Mouse (Mus musculus) olfactory bulb, adult 2 months (tissue): Measurements from ENCODE around the gene Phtf2. TPM values are rescaled to one million over a fixed set of nuclear protein-coding genes. Genes with fewer than 3 reads are reported as not detected.

Experiments
- H3K27ac ChIP-seq: fragments of 200-500 bp; 2 replicates; pipeline ENCODE4 v1.5.1; 2012; ENCODE audit warnings: low read depth, low read length; ENCODE audit not compliant: insufficient read depth
- H3K4me1 ChIP-seq: fragments of 200-500 bp; 2 replicates; pipeline ENCODE4 v1.6.1; 2012; ENCODE audit warnings: low read length; ENCODE audit not compliant: control insufficient read depth, insufficient read depth
- H3K4me3 ChIP-seq: fragments of 200-500 bp; 2 replicates; pipeline ENCODE4 v1.5.1; 2012; ENCODE audit warnings: mild to moderate bottlenecking, low read depth, low read length, moderate library complexity; ENCODE audit not compliant: insufficient read depth
- CTCF ChIP-seq: fragments of 200-500 bp; IDR thresholded peaks from 2 replicates; pipeline ENCODE4 v1.5.1; 2012; ENCODE audit warnings: low read depth, mild to moderate bottlenecking, low read length, moderate library complexity; ENCODE audit not compliant: insufficient read depth
- POLR2A ChIP-seq: fragments of 200-500 bp; IDR thresholded peaks from 2 replicates; pipeline ENCODE4 v1.6.1; 2012; ENCODE audit warnings: mild to moderate bottlenecking, low read depth, low read length, moderate library complexity; ENCODE audit not compliant: insufficient read depth
- WGBS: fragments of 180-500 bp; shearing (Covaris S2); methylation state at CpG from one replicate; pipeline ENCODE4 v1.1.7; 2018; 5-methylcytosine and 5-hydroxymethylcytosine counted together
- polyA plus RNA-seq: library from polyadenylated mRNA; stranded (reverse); fragments of >200 nt; gene quantifications from 2 replicates; pipeline ENCODE4 v1.2.4, GENCODE M21; 2012; ENCODE audit warnings: low replicate concordance; ENCODE audit not compliant: missing spikeins, insufficient read depth, insufficient read length

The Phtf2 gene
- polyA plus RNA-seq, 1 experiment: not detected

DNA sequence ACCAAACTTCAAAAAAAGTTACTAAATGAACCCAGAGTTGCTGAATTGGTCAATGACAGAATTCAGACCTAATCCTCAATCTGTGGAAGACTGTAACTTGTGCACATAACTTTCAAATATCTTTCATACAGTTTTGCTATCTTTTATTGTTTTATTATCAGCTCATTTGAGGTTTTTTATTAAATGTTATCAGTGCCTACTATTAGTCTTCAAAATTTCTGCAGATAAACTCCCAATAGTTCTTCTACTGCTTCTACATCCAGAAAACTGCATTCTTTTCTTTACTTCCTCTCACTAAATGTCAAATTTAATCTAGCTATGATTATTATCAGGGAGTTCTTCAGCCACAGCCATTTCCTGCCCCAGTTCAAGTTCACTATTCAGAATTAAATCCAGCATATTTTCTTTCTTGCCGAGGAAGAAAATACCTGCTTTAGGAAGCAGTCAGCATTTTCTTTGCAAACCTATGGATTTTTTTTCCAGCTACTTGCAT lies 4.9 kb downstream of the Phtf2 start:
- peaks cover 2% of the 10 kb centered on the region; the same call in 1 of the 2 replicates for H3K4me1 ChIP-seq
- H3K27ac ChIP-seq: no peak overlapping the region
- TF ChIP-seq CTCF (no peak), POLR2A (no peak)
- no peak overlapping the region for H3K4me3 ChIP-seq
- WGBS: 69% methylated on average over 1 of the region's 1 CpGs

- Histone ChIP-seq H3K4me1 (no peaks in the 10 kb centered on the region), H3K4me3 (no peak overlapping the region), H3K27ac (no peak overlapping the region)
- TF ChIP-seq CTCF: no peak
- TF ChIP-seq POLR2A: no peak
- WGBS: 58% methylated on average over 1 of the region's 1 CpGs
Measured at GRCm38 (mm10) chr5:20873146-20873545, 8.8 kb downstream of the Phtf2 start.

- 65% methylated on average over 2 of the region's 2 CpGs for WGBS
- no peak for TF ChIP-seq CTCF
- TF ChIP-seq POLR2A: no peak
- Histone ChIP-seq H3K4me1 (no peaks in the 10 kb centered on the region), H3K4me3 (no peak overlapping the region), H3K27ac (no peak overlapping the region)
Measured at GRCm38 (mm10) chr5:20865193-20865755, 16.6 kb downstream of the Phtf2 start.

DNA sequence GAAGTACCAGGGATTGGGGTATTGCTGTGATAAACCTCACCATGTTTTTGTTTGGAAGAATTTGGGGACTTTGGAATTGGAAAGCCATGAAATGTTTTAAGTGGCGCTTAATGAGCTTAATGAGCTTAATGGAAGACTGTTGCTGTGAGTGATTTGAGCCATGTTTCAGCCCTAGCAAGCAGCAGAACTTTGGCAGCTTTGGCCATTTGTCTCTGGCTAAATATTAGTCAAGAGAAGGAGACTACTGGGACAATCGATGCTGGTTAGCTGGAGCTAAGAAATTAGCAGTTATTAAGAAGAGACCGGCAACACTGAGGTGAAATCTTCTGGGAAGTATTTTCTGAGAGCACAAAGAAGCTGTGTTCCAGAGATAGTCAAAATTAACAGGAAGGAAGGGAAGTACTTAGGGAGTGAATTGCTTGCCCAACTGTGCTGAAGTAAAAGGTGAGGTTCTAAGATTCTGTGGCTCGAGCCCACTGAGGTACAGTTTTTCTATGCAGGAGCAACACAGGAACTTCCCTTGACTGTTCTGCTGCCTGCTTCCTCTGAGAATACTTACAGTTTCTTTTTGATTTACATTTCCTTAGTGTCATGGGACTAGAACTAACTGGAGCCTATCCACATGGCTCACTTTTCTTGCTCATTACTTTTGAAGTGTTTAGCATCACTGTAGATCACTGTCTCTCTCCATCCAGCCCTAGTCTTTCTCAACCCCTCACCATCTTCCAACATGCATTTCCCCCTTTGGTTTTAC lies 17.5 kb downstream of the Phtf2 start:
- no peak overlapping the region for H3K4me3 ChIP-seq
- H3K4me1 ChIP-seq: no peaks in the 10 kb centered on the region
- H3K27ac ChIP-seq: no peak overlapping the region
- WGBS: 41% methylated on average over 4 of the region's 4 CpGs
- no peak for TF ChIP-seq POLR2A
- TF ChIP-seq CTCF: no peak

DNA sequence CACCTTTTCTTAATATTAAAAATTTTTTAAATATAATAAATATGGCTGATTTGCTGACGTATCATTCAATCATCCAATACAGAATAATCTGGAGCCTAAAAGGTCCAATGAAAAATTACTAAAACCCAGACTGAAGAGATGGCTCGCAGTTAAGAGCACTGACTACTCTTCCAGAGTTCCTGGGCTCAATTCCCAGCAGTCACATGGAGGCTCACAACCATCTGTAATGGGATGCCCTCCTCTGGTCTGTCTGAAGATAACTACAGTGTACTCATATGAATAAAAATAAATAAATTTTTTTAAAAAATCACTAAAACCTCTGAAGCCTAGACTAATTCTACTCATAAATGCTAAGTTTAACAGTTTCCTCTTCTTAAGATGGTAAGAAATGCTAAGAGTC lies 20.0 kb downstream of the Phtf2 start:
- no peak overlapping the region for H3K4me3 ChIP-seq
- H3K27ac ChIP-seq: no peak overlapping the region
- no peaks in the 10 kb centered on the region for H3K4me1 ChIP-seq
- WGBS: 89% methylated on average over 2 of the region's 2 CpGs
- no peak for TF ChIP-seq CTCF
- TF ChIP-seq POLR2A: no peak

GRCm38 (mm10) chr5:20860565-20860964 lies 21.4 kb downstream of the Phtf2 start:
- WGBS: 93% methylated on average over 4 of the region's 4 CpGs
- no peaks in the 10 kb centered on the region for H3K4me1 ChIP-seq
- H3K27ac ChIP-seq: no peak overlapping the region
- H3K4me3 ChIP-seq: no peak overlapping the region
- TF ChIP-seq POLR2A (no peak), CTCF (no peak)

DNA sequence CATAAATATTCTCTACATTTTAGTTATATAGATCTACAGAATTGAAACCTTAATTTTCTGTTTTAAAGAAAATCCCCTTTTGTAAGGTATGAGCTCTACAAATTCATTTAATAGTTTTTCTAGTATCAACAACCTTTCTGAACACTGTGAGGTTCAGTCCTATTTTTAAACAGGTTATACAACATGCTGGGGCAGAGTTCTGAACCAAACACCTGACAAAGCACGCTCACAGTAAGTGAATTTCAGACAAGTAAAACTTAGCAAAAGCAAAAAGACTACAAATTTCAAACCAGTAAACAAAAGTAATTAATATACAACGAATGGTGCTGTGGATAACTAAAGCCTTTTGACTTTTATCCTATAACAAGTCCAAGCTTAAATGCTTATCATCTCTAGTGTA lies 23.5 kb downstream of the Phtf2 start:
- 84% methylated on average over 2 of the region's 2 CpGs for WGBS
- no peaks in the 10 kb centered on the region for H3K4me1 ChIP-seq
- TF ChIP-seq CTCF: no peak
- TF ChIP-seq POLR2A: no peak
- no peak overlapping the region for H3K4me3 ChIP-seq
- no peak overlapping the region for H3K27ac ChIP-seq

DNA sequence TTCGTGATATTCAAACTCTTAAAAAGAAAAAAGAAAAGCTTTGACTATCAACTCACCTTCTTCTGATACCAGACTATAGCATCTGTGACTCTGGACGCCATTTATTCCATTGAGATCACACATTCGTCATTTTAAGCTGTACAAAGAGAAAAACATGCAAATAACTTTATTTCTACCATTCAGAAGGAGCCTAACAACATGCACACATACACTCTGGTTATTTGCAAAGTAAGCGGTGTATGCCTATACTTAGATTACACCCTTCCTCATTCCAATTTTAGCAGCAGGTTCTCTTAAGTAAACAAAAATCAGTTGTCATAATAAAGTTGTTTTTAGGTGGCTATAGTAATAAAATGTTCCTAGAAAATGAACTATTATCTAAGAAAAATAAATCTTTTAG lies 26.9 kb downstream of the Phtf2 start:
- Histone ChIP-seq H3K27ac (no peak overlapping the region), H3K4me3 (no peak overlapping the region), H3K4me1 (no peaks in the 10 kb centered on the region)
- WGBS: 85% methylated on average over 4 of the region's 4 CpGs
- TF ChIP-seq POLR2A: no peak
- no peak for TF ChIP-seq CTCF

DNA sequence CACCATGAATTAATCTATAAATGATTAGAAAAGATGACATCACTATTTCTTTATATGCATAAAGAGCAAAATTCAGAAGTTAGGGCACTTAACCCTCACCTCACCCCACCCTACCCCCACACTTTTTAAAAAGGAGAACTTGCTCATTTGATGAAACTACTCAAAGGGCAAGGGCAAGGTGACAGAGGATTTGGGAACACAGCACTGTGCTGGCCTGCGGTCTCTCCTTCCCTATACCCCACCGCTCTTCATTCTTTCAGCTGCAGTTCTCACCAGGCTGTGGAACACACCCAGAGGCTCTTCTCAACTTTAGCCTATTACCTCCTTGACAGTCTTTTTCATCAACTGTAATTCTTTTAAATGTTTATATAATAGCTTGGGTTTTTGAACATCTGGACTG lies 34.9 kb downstream of the Phtf2 start:
- Histone ChIP-seq H3K27ac (no peak overlapping the region), H3K4me1 (peaks cover 4% of the 10 kb centered on the region), H3K4me3 (no peak overlapping the region)
- no peak for TF ChIP-seq POLR2A
- TF ChIP-seq CTCF: no peak
- 96% methylated on average over 2 of the region's 2 CpGs for WGBS

DNA sequence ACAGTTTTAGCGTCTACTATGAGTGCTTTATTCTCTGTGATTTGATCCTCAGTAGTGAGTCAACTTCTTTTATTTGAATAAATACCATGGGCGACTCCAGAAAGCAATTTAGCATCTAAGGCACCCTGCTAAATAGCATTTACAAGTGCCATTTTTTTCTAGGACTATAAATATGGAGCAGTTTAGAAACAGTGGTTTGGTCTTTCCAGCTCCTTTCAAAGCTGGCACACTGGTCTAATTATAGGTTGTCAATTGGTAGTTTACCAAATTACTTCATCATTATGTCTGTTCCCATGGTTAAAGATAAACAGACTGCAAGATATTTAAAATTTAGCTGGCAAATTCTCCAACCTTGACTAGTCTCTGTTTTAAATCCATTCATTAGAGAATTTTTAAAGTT lies 38.1 kb downstream of the Phtf2 start:
- Histone ChIP-seq H3K27ac (no peak overlapping the region), H3K4me3 (no peak overlapping the region), H3K4me1 (peaks cover 4% of the 10 kb centered on the region)
- TF ChIP-seq CTCF: no peak
- TF ChIP-seq POLR2A: no peak
- 20% methylated on average over 2 of the region's 2 CpGs for WGBS
